Mouse (Mus musculus): ENCODE measurements around the gene Ndufs2. TPM values are rescaled to one million over a fixed set of nuclear protein-coding genes. Genes with fewer than 3 reads are reported as not detected.

Ndufs2 gene
- polyA plus RNA-seq, 1 experiment from 2014 or later: 234 TPM

DNA sequence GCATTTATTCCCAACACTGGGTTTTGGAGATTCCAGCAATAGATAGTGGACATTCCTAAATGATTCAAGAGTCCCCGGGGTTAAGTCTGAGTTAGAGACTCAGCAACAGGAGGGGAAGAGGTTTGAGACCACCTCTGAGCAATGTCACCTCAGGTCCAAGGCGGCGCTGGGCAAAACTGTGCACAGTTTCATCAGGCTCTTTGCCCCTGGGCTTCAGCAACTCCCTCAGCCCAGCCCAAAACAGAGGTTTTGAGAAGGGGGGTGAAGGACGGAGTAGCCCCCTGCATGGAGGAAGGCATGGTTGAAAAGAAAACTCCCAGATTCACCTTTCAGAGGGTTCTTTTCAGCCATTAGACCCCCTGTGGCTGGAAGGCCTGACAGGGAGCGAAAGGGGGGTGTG lies 28.5 kb upstream of the Ndufs2 start:
- no peak for ATAC-seq (ENCODE audit: low read depth)
- WGBS: 67% methylated on average over 5 of the region's 5 CpGs
- H3K27me3 ChIP-seq (ENCODE audit: control insufficient read depth, insufficient read depth, low read length): no peaks in the 10 kb centered on the region
- peak overlapping the region; percentile 66 for H3K4me2 ChIP-seq (ENCODE audit: low read depth, low read length)
- H3K36me3 ChIP-seq (ENCODE audit: control insufficient read depth, insufficient read depth, low read length): peaks cover 31% of the 10 kb centered on the region
- H3K9ac ChIP-seq (replicated peaks; ENCODE audit: low read depth, low read length): peak overlapping the region; percentile 47; the same call in 1 of the 2 replicates
- no peak overlapping the region for H3K4me3 ChIP-seq (ENCODE audit: low read depth, low read length)
- H3K9me3 ChIP-seq (ENCODE audit: control insufficient read depth, low read length): no peaks in the 10 kb centered on the region
- peaks cover 7% of the 10 kb centered on the region for H3K4me1 ChIP-seq (ENCODE audit: control insufficient read depth, insufficient read depth, low read length)
- H3K27ac ChIP-seq (ENCODE audit: low read depth, low read length): no peak overlapping the region

DNA sequence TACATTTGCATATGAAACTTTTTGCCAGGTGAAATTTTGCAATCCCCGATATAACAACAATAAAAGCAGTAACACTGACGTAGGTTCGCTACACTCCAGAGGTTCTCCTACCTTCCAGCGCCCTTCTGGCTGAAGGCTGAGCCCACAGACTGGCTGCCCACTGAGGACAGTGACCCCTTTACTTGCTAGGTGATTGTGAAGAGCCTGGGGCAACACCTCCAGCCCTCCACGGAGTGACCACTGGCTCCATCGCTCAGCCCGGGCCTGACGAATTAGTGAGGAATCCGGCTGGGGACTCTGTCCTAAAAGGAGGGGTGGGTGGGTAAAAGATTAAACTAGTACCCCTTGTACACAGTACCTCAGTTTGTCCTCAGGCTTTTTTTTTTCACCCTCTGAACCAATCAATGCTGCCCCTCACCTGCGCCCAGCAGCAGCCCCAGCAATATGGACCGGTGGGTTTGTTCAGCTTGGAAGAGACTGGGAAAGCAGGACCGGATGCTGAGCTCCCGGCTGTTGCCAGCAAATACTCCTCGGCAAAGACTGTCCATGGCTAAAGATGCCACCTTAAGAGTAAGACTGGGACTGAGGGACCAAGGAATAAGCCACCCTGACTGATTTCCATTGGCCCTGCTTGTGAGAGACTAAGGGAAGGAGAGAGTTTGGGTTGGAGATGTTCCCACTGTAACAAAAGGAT lies 28.0 kb upstream of the Ndufs2 start:
- H3K4me3 ChIP-seq (ENCODE audit: low read depth, low read length): no peak overlapping the region
- H3K36me3 ChIP-seq (ENCODE audit: control insufficient read depth, insufficient read depth, low read length): peaks cover 31% of the 10 kb centered on the region
- H3K27ac ChIP-seq (ENCODE audit: low read depth, low read length): no peak overlapping the region
- WGBS: 89% methylated on average over 14 of the region's 14 CpGs
- H3K9me3 ChIP-seq (ENCODE audit: control insufficient read depth, low read length): no peaks in the 10 kb centered on the region
- H3K4me1 ChIP-seq (ENCODE audit: control insufficient read depth, insufficient read depth, low read length): peaks cover 7% of the 10 kb centered on the region
- no peak overlapping the region; the same call in 1 of the 2 replicates for H3K4me2 ChIP-seq (ENCODE audit: low read depth, low read length)
- no peaks in the 10 kb centered on the region for H3K27me3 ChIP-seq (ENCODE audit: control insufficient read depth, insufficient read depth, low read length)
- no peak overlapping the region for H3K9ac ChIP-seq (replicated peaks; ENCODE audit: low read depth, low read length)
- no peak for ATAC-seq (ENCODE audit: low read depth)

DNA sequence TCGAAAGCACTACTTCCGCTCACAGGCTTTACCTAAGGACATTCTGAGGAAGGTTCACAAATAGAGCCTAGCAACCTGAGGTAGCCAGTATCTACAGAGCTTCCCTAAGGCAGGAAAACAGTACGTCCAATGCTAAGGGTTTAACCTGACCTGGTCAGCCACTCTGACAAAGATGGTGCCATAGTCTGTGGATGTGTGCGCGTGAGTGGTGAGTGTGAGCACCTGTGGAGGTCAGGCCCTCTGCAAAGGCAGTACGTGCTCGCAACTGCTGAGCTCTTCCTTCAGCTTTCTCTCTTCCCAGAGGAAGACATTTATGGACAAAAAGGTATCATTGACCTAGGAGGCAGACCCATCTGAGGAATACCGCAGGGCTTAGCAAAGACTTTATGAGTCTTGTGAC lies 27.2 kb upstream of the Ndufs2 start:
- no peak overlapping the region for H3K4me3 ChIP-seq (ENCODE audit: low read depth, low read length)
- peaks cover 7% of the 10 kb centered on the region for H3K4me1 ChIP-seq (ENCODE audit: control insufficient read depth, insufficient read depth, low read length)
- H3K9me3 ChIP-seq (ENCODE audit: control insufficient read depth, low read length): no peaks in the 10 kb centered on the region
- H3K9ac ChIP-seq (replicated peaks; ENCODE audit: low read depth, low read length): no peak overlapping the region
- WGBS: 95% methylated on average over 8 of the region's 8 CpGs
- no peak for ATAC-seq (ENCODE audit: low read depth)
- H3K27ac ChIP-seq (ENCODE audit: low read depth, low read length): no peak overlapping the region
- no peak overlapping the region for H3K4me2 ChIP-seq (ENCODE audit: low read depth, low read length)
- peaks cover 28% of the 10 kb centered on the region for H3K36me3 ChIP-seq (ENCODE audit: control insufficient read depth, insufficient read depth, low read length)
- H3K27me3 ChIP-seq (ENCODE audit: control insufficient read depth, insufficient read depth, low read length): no peaks in the 10 kb centered on the region

DNA sequence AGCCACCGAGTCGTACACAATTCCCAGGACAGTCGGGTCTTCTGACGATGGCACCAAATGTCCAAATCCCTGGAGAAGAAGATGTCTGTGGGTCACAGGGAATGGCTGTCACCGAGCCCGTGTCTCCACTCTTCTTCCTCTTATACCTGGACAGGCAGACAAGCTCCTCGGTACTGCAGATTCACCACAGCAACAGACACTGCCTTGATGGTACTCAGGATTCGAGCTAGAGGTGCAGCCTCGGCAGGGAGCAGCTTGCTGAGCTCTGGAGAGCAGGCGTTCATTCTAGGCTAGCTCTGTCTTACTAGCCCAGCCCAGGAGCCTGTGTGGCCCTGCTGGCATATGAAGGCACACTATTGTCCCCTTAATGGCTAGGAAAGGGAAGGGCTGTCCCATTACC lies 26.5 kb upstream of the Ndufs2 start:
- H3K36me3 ChIP-seq (ENCODE audit: control insufficient read depth, insufficient read depth, low read length): peaks cover 31% of the 10 kb centered on the region
- H3K4me1 ChIP-seq (ENCODE audit: control insufficient read depth, insufficient read depth, low read length): peaks cover 7% of the 10 kb centered on the region
- no peak overlapping the region for H3K27ac ChIP-seq (ENCODE audit: low read depth, low read length)
- no peak overlapping the region for H3K9ac ChIP-seq (replicated peaks; ENCODE audit: low read depth, low read length)
- no peak overlapping the region for H3K4me3 ChIP-seq (ENCODE audit: low read depth, low read length)
- H3K4me2 ChIP-seq (ENCODE audit: low read depth, low read length): no peak overlapping the region
- no peaks in the 10 kb centered on the region for H3K27me3 ChIP-seq (ENCODE audit: control insufficient read depth, insufficient read depth, low read length)
- ATAC-seq (ENCODE audit: low read depth): no peak
- WGBS: 87% methylated on average over 10 of the region's 10 CpGs
- H3K9me3 ChIP-seq (ENCODE audit: control insufficient read depth, low read length): no peaks in the 10 kb centered on the region

DNA sequence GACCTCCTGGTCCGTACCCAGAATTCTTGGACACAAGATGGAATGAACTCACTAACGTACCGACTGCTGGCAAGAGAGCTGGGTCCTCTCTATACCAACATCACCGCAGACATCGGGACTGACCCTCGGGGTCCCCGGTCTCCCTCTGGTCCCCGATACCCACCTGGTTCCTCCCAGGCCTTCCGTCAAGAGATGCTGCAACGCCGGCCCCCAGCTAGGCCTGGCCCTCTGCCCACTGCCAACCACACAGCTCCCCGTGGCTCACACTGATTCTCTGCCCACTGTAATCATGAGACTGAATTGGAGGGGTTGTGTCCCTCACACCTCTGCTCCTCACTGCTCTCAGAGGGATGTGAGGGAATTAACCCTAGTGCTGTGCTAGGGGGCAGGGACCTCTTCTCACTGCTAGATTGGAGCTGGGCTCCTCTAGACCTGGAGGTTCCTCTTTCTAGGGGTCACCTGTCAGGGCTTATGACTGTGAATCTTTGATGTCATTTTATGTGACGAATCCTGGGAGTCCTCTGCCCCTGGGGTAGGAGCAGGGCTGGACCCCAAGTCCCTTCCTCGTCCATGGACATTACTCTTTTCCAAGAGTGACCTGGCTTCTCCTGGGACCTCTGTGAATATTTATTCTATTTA lies 25.0 kb upstream of the Ndufs2 start:
- H3K9ac ChIP-seq (replicated peaks; ENCODE audit: low read depth, low read length): no peak overlapping the region
- whole genome bisulfite sequencing: 91% methylated on average over 14 of the region's 14 CpGs
- no peaks in the 10 kb centered on the region for H3K9me3 ChIP-seq (ENCODE audit: control insufficient read depth, low read length)
- H3K4me3 ChIP-seq (ENCODE audit: low read depth, low read length): no peak overlapping the region
- peaks cover 32% of the 10 kb centered on the region for H3K36me3 ChIP-seq (ENCODE audit: control insufficient read depth, insufficient read depth, low read length)
- no peaks in the 10 kb centered on the region for H3K27me3 ChIP-seq (ENCODE audit: control insufficient read depth, insufficient read depth, low read length)
- H3K4me1 ChIP-seq (ENCODE audit: control insufficient read depth, insufficient read depth, low read length): peaks cover 13% of the 10 kb centered on the region
- no peak overlapping the region for H3K4me2 ChIP-seq (ENCODE audit: low read depth, low read length)
- H3K27ac ChIP-seq (ENCODE audit: low read depth, low read length): no peak overlapping the region
- ATAC-seq (ENCODE audit: low read depth): no peak

DNA sequence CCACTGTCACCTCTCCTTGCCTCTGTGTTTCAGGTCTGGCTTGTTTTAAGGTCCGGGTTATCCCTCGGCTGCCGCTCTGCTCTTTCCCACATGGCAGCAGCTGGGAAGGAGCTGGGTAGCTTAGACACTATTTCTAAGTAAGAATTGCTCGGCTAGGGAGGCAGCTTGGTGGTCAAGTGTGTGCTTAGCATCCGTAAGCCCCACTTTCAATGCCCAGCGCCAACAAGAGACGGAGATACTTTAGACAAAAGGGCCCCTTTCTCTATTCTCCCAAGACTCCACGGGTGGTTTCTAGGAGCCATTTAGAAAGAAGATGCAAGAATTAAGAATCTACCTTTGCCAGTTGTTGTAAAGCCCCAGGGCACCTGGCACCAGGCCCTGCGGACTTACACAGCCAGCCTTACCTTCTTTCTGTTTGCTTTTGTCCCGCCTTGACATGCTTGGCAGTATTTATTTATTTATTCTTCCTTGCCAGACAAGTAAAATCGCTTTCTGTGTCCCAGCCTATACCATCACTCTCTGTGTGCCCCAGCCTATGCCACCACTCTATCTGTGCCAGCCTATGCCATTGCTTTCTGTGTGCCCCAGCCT lies 24.1 kb upstream of the Ndufs2 start:
- Histone ChIP-seq H3K9ac (replicated peaks; ENCODE audit: low read depth, low read length) (no peak overlapping the region), H3K27me3 (ENCODE audit: control insufficient read depth, insufficient read depth, low read length) (no peaks in the 10 kb centered on the region), H3K4me2 (ENCODE audit: low read depth, low read length) (no peak overlapping the region), H3K36me3 (ENCODE audit: control insufficient read depth, insufficient read depth, low read length) (peaks cover 32% of the 10 kb centered on the region), H3K4me1 (ENCODE audit: control insufficient read depth, insufficient read depth, low read length) (peaks cover 19% of the 10 kb centered on the region), H3K4me3 (ENCODE audit: low read depth, low read length) (no peak overlapping the region), H3K27ac (ENCODE audit: low read depth, low read length) (no peak overlapping the region), H3K9me3 (ENCODE audit: control insufficient read depth, low read length) (no peaks in the 10 kb centered on the region)
- ATAC-seq (ENCODE audit: low read depth): no peak
- 75% methylated on average over 11 of the region's 11 CpGs for WGBS

DNA sequence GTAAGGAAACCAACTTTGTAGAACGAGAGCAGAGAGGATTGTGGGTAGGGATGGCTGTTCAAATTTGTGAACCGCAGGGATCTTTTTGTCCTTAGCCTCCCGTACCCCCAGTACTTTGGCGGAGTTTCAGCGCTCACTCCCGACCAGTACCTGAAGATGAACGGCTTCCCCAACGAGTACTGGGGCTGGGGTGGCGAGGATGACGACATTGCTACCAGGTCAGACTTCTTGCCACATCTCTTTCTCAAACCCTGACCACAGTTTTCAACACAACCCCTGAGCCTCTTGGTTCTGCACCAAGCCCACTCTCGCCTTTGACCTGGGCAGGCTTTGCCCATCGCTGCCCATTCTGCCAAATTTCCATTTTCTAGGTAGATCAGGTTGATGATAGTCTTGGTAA lies 23.0 kb upstream of the Ndufs2 start:
- Histone ChIP-seq H3K36me3 (ENCODE audit: control insufficient read depth, insufficient read depth, low read length) (peaks cover 32% of the 10 kb centered on the region), H3K27ac (ENCODE audit: low read depth, low read length) (no peak overlapping the region), H3K4me2 (ENCODE audit: low read depth, low read length) (no peak overlapping the region), H3K27me3 (ENCODE audit: control insufficient read depth, insufficient read depth, low read length) (no peaks in the 10 kb centered on the region), H3K4me1 (ENCODE audit: control insufficient read depth, insufficient read depth, low read length) (peaks cover 13% of the 10 kb centered on the region), H3K9me3 (ENCODE audit: control insufficient read depth, low read length) (no peaks in the 10 kb centered on the region), H3K4me3 (ENCODE audit: low read depth, low read length) (no peak overlapping the region), H3K9ac (replicated peaks; ENCODE audit: low read depth, low read length) (no peak overlapping the region)
- ATAC-seq (ENCODE audit: low read depth): no peak
- WGBS: 95% methylated on average over 12 of the region's 12 CpGs

DNA sequence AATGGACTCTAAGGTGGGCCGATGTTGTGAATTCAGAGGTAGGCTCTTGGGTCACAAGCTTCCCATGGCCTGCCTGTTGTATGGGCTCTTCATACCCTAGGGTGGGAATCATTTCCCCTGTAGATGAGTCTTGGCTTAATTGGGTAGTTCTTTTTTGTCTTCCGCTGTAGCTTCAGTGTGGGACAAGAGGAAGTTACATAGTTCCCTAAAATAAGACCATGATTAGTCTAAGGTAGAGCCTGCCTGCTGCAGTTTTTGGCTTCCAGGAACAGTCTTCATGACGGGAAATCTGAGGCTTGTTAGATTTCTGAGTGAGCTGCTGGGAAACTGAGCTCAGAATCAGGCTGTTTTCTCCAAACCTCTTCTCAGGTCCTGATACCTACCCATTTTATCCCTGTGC lies 20.9 kb upstream of the Ndufs2 start:
- 91% methylated on average over 3 of the region's 3 CpGs for WGBS
- no peak overlapping the region for H3K4me2 ChIP-seq (ENCODE audit: low read depth, low read length)
- H3K9ac ChIP-seq (replicated peaks; ENCODE audit: low read depth, low read length): no peak overlapping the region
- peaks cover 27% of the 10 kb centered on the region for H3K36me3 ChIP-seq (ENCODE audit: control insufficient read depth, insufficient read depth, low read length)
- peaks cover 13% of the 10 kb centered on the region for H3K4me1 ChIP-seq (ENCODE audit: control insufficient read depth, insufficient read depth, low read length)
- no peak for ATAC-seq (ENCODE audit: low read depth)
- H3K27ac ChIP-seq (ENCODE audit: low read depth, low read length): no peak overlapping the region
- no peaks in the 10 kb centered on the region for H3K9me3 ChIP-seq (ENCODE audit: control insufficient read depth, low read length)
- no peaks in the 10 kb centered on the region for H3K27me3 ChIP-seq (ENCODE audit: control insufficient read depth, insufficient read depth, low read length)
- H3K4me3 ChIP-seq (ENCODE audit: low read depth, low read length): no peak overlapping the region

DNA sequence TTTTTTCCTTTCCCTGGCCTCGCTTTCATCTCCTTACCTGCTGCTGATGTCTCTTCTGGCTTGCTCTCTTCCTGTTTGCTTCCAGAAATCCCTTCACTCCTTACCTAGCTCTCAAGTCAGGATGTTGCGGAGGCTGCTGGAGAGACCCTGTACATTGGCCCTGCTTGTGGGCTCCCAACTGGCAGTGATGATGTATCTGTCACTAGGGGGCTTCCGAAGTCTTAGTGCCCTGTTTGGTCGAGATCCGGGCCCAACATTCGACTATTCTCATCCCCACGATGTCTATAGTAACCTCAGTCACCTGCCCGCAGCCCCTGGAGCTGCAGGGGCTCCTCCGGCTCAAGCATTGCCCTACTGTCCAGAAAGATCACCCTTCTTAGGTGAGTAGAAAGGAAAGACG lies 20.4 kb upstream of the Ndufs2 start:
- Histone ChIP-seq H3K9ac (replicated peaks; ENCODE audit: low read depth, low read length) (no peak overlapping the region), H3K4me2 (ENCODE audit: low read depth, low read length) (peak overlapping the region; percentile 94; the same call in 1 of the 2 replicates), H3K36me3 (ENCODE audit: control insufficient read depth, insufficient read depth, low read length) (peaks cover 22% of the 10 kb centered on the region), H3K27ac (ENCODE audit: low read depth, low read length) (no peak overlapping the region), H3K27me3 (ENCODE audit: control insufficient read depth, insufficient read depth, low read length) (no peaks in the 10 kb centered on the region), H3K4me1 (ENCODE audit: control insufficient read depth, insufficient read depth, low read length) (peaks cover 13% of the 10 kb centered on the region), H3K9me3 (ENCODE audit: control insufficient read depth, low read length) (no peaks in the 10 kb centered on the region), H3K4me3 (ENCODE audit: low read depth, low read length) (no peak overlapping the region; the same call in 1 of the 2 replicates)
- no peak for ATAC-seq (ENCODE audit: low read depth)
- 76% methylated on average over 10 of the region's 10 CpGs for WGBS

Measured in neural tube, embryonic 14.5 days (tissue).